ENCODE assay signal across 8 mouse cellular contexts in the genomic region with DNA sequence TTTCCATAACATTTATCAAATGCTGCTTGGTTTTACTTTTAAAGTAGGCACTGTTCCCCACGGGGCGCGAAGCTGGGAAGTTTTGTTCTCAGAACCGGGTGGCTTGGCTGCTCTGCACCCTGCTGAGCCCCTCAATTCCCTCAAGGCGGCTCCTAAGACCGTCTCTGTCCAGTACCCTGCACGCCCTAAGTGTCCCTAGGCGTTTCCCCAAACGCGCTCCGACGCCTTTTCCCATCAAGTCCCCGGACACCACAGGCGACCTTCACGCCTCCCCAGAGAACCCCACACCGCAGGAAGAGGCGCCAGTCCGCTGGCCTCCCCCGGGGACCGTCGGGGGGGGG. TPM values are rescaled to one million over a fixed set of nuclear protein-coding genes. Genes with fewer than 3 reads are reported as not detected.
DNase-seq lines count a peak whose midpoint lies in the region; ATAC-seq and TF ChIP-seq lines count a peak whose summit lies in the region.

No protein-coding gene starts in this region.

- H3K9me3 ChIP-seq in kidney, embryonic 15.5 days (replicated peaks) = no peaks in the 10 kb centered on the region
- H3K9me3 ChIP-seq in forebrain, embryonic 16.5 days (ENCODE audit: control insufficient read depth, low read length) = no peaks in the 10 kb centered on the region
- no peaks in the 10 kb centered on the region for H3K9me3 ChIP-seq in liver, embryonic 16.5 days (replicated peaks; ENCODE audit: control insufficient read depth, low read length)

- no peak for DNase-seq in kidney, postnatal 14 days
- DNase-seq in brain, embryonic 14.5 days (ENCODE audit: low read depth) = peak; percentile 39
- no peak for DNase-seq in thymus, postnatal 10 days (ENCODE audit: low spot score in 2 of 2)
- DNase-seq in retina, embryonic 14.5 days (ENCODE audit: low spot score) = no peak
- no peak for DNase-seq in MN1 (ENCODE audit: low spot score)

- peaks cover 20% of the 10 kb centered on the region for H3K4me1 ChIP-seq in kidney, embryonic 15.5 days
- H3K4me1 ChIP-seq in forebrain, embryonic 16.5 days (replicated peaks; ENCODE audit: control insufficient read depth, insufficient read depth, low read length) = peaks cover 12% of the 10 kb centered on the region
- no peaks in the 10 kb centered on the region; the same call in 1 of the 2 replicates for H3K4me1 ChIP-seq in liver, embryonic 16.5 days (ENCODE audit: control insufficient read depth, low read depth, low read length)

- 2% methylated on average over 20 of the region's 21 CpGs for WGBS in kidney, embryonic 15.5 days
- under 1% methylated on average over 15 of the region's 21 CpGs for WGBS in forebrain, embryonic 16.5 days
- 1% methylated on average over 19 of the region's 21 CpGs for WGBS in liver, embryonic 16.5 days (ENCODE audit: insufficient replicate concordance)

- no peak overlapping the region for H3K27ac ChIP-seq in kidney, embryonic 15.5 days
- no peak overlapping the region for H3K27ac ChIP-seq in forebrain, embryonic 16.5 days (ENCODE audit: low read length)
- no peak overlapping the region for H3K27ac ChIP-seq in liver, embryonic 16.5 days (ENCODE audit: low read length)

- peaks cover 56% of the 10 kb centered on the region for H3K27me3 ChIP-seq in kidney, embryonic 15.5 days
- peaks cover 18% of the 10 kb centered on the region for H3K27me3 ChIP-seq in forebrain, embryonic 16.5 days (replicated peaks; ENCODE audit: control insufficient read depth, insufficient read depth, low read length)
- peaks cover 55% of the 10 kb centered on the region for H3K27me3 ChIP-seq in liver, embryonic 16.5 days (ENCODE audit: control insufficient read depth, insufficient read depth, low read depth, low read length)

- peak overlapping the region; percentile 42 for H3K9ac ChIP-seq in kidney, embryonic 15.5 days
- H3K9ac ChIP-seq in forebrain, embryonic 16.5 days (replicated peaks; ENCODE audit: low read depth, low read length) = peak overlapping the region; percentile 71
- H3K9ac ChIP-seq in liver, embryonic 16.5 days (ENCODE audit: low read depth, low read length) = no peak overlapping the region

- no peak; the same call in 1 of the 2 replicates for ATAC-seq in kidney, embryonic 15.5 days (replicated peaks; ENCODE audit: low FRiP score)
- ATAC-seq in forebrain, embryonic 16.5 days = peak; percentile 37; the same call in 1 of the 2 replicates
- no peak for ATAC-seq in liver, embryonic 16.5 days (ENCODE audit: low read depth)

- peak overlapping the region; percentile 99 for H3K4me2 ChIP-seq in kidney, embryonic 15.5 days
- H3K4me2 ChIP-seq in forebrain, embryonic 16.5 days (ENCODE audit: low read length) = peak overlapping the region; percentile 92
- peak overlapping the region; percentile 69 for H3K4me2 ChIP-seq in liver, embryonic 16.5 days (ENCODE audit: low read depth, low read length)

- TF ChIP-seq CTCF in brain, embryonic 14.5 days (IDR thresholded peaks at IDR 0.05; ENCODE audit: borderline replicate concordance, extremely low read depth, insufficient read depth, insufficient read length) = no peak

- TF ChIP-seq POLR2A in brain, embryonic 14.5 days (IDR thresholded peaks at IDR 0.05; ENCODE audit: borderline replicate concordance, extremely low read depth, insufficient read depth, insufficient read length, poor library complexity, severe bottlenecking) = no peak

- no peaks in the 10 kb centered on the region for H3K36me3 ChIP-seq in kidney, embryonic 15.5 days
- H3K36me3 ChIP-seq in forebrain, embryonic 16.5 days (ENCODE audit: control insufficient read depth, insufficient read depth) = no peaks in the 10 kb centered on the region
- no peaks in the 10 kb centered on the region for H3K36me3 ChIP-seq in liver, embryonic 16.5 days (ENCODE audit: control insufficient read depth, insufficient read depth)

- peak overlapping the region; percentile 54 for H3K4me3 ChIP-seq in kidney, embryonic 15.5 days (replicated peaks)
- peak overlapping the region; percentile 76 for H3K4me3 ChIP-seq in forebrain, embryonic 16.5 days (replicated peaks; ENCODE audit: low read length)
- peak overlapping the region; percentile 53 for H3K4me3 ChIP-seq in liver, embryonic 16.5 days (ENCODE audit: low read depth, low read length)

RNA-seq across cellular contexts. Expression of a gene that starts 0.3 kb away (rescaled TPM):
- 1.4 and 1.5 TPM in 2 replicates for polyA plus RNA-seq in kidney, embryonic 15.5 days (2015; fragmentation: Nextera tagmentation; extraction: Ambion mirVana)
- 9.7 and 10.0 TPM in 2 replicates for polyA plus RNA-seq in brain, embryonic 14.5 days (2012; rRNA removed)
- 9.3 and 11.4 TPM in 2 replicates for polyA plus RNA-seq in forebrain, embryonic 16.5 days (2015; fragmentation: Nextera tagmentation; extraction: Ambion mirVana)
- polyA plus RNA-seq in liver, embryonic 16.5 days (2015; fragmentation: Nextera tagmentation; extraction: Ambion mirVana) = 0.06 and 0.11 TPM in 2 replicates
